Mouse (Mus musculus) neural tube, embryonic 14.5 days (tissue): ENCODE data around the gene Cep152. TPM values are rescaled to one million over a fixed set of nuclear protein-coding genes. Genes with fewer than 3 reads are reported as not detected.

Experiments
- ATAC-seq: fragments of 200-750 bp; cut with Nextera tagmentation; 2 replicates; pipeline ENCODE4 v1.8.0; 2017; ENCODE audit warnings: low read depth, mild to moderate bottlenecking, moderate TSS enrichment, moderate library complexity
- H3K27ac ChIP-seq: fragments of 300-500 bp; sonication (generic); 2 replicates; pipeline ENCODE4 v1.5.1; 2014; ENCODE audit warnings: low read depth, mild to moderate bottlenecking, control low read depth, low read length, moderate library complexity, mixed read lengths
- H3K27me3 ChIP-seq: fragments of 300-500 bp; sonication (generic); 2 replicates; pipeline ENCODE4 v1.6.1; 2014; ENCODE audit warnings: low read length; ENCODE audit not compliant: control insufficient read depth, insufficient read depth
- H3K36me3 ChIP-seq: fragments of 300-500 bp; sonication (generic); 2 replicates; pipeline ENCODE4 v1.6.1; 2014; ENCODE audit warnings: low read length, mixed read lengths; ENCODE audit not compliant: control insufficient read depth, insufficient read depth
- H3K4me1 ChIP-seq: fragments of 300-500 bp; sonication (generic); 2 replicates; pipeline ENCODE4 v1.6.1; 2014; ENCODE audit warnings: low read length; ENCODE audit not compliant: control insufficient read depth, insufficient read depth
- H3K4me2 ChIP-seq: fragments of 300-500 bp; sonication (generic); 2 replicates; pipeline ENCODE4 v1.6.1; 2014; ENCODE audit warnings: mild to moderate bottlenecking, low read depth, low read length, control low read depth
- H3K4me3 ChIP-seq: fragments of 300-500 bp; sonication (generic); 2 replicates; pipeline ENCODE4 v1.5.1; 2014; ENCODE audit warnings: low read depth, low read length, control low read depth, mixed read lengths
- H3K9ac ChIP-seq: fragments of 300-500 bp; sonication (generic); replicated peaks from 2 replicates; pipeline ENCODE4 v1.6.1; 2014; ENCODE audit warnings: low read depth, mild to moderate bottlenecking, control low read depth, low read length, mixed read lengths
- H3K9me3 ChIP-seq: fragments of 300-500 bp; sonication (generic); 2 replicates; pipeline ENCODE4 v1.6.1; 2016; ENCODE audit warnings: low read length; ENCODE audit not compliant: control insufficient read depth
- WGBS: fragments of 180-500 bp; shearing (Covaris S2); extraction: QIAGEN DNeasy Blood & Tissue Kit; methylation state at CpG from one replicate; pipeline ENCODE4 v1.1.7; 2014; 5-methylcytosine and 5-hydroxymethylcytosine counted together
- polyA plus RNA-seq: library from polyadenylated mRNA; unstranded; fragments of >200 nt; fragmentation: Nextera tagmentation; extraction: Ambion mirVana; gene quantifications from 2 replicates; pipeline ENCODE4 v1.2.1, GENCODE M21; 2014

The Cep152 gene
- polyA plus RNA-seq, 1 experiment from 2014 or later = 3.0 TPM

GRCm38 (mm10) chr2:125555830-125556229 is 69.1 kb downstream of the Cep152 start:
- Histone ChIP-seq H3K27ac (no peak overlapping the region), H3K36me3 (no peaks in the 10 kb centered on the region), H3K27me3 (no peaks in the 10 kb centered on the region), H3K4me3 (no peak overlapping the region), H3K4me2 (no peak overlapping the region), H3K4me1 (no peaks in the 10 kb centered on the region), H3K9me3 (no peaks in the 10 kb centered on the region), H3K9ac (no peak overlapping the region)
- 82% methylated on average over 6 of the region's 6 CpGs for WGBS
- no peak for ATAC-seq

GRCm38 (mm10) chr2:125548806-125549578 is 75.9 kb downstream of the Cep152 start:
- no peak overlapping the region for H3K4me2 ChIP-seq
- no peaks in the 10 kb centered on the region for H3K27me3 ChIP-seq
- H3K9me3 ChIP-seq = no peaks in the 10 kb centered on the region
- H3K4me3 ChIP-seq = no peak overlapping the region
- H3K36me3 ChIP-seq = no peaks in the 10 kb centered on the region
- no peaks in the 10 kb centered on the region for H3K4me1 ChIP-seq
- H3K27ac ChIP-seq = no peak overlapping the region
- WGBS = 62% methylated on average over 1 of the region's 1 CpGs
- no peak for ATAC-seq
- no peak overlapping the region for H3K9ac ChIP-seq

- H3K27me3 ChIP-seq = no peaks in the 10 kb centered on the region
- H3K4me1 ChIP-seq = no peaks in the 10 kb centered on the region
- H3K4me3 ChIP-seq = no peak overlapping the region
- H3K9me3 ChIP-seq = no peaks in the 10 kb centered on the region
- H3K36me3 ChIP-seq = no peaks in the 10 kb centered on the region
- H3K4me2 ChIP-seq = no peak overlapping the region
- H3K27ac ChIP-seq = no peak overlapping the region
- no peak overlapping the region for H3K9ac ChIP-seq
- WGBS = 88% methylated on average over 3 of the region's 3 CpGs
- ATAC-seq = no peak
Measured at GRCm38 (mm10) chr2:125544986-125545385, 79.9 kb downstream of the Cep152 start.

- H3K36me3 ChIP-seq = no peaks in the 10 kb centered on the region
- H3K27me3 ChIP-seq = no peaks in the 10 kb centered on the region
- H3K9me3 ChIP-seq = no peaks in the 10 kb centered on the region
- no peak overlapping the region for H3K4me2 ChIP-seq
- H3K27ac ChIP-seq = no peak overlapping the region
- WGBS = 84% methylated on average over 1 of the region's 1 CpGs
- no peak for ATAC-seq
- H3K9ac ChIP-seq = no peak overlapping the region
- H3K4me3 ChIP-seq = no peak overlapping the region
- no peaks in the 10 kb centered on the region for H3K4me1 ChIP-seq
Measured at GRCm38 (mm10) chr2:125543646-125544045, 81.3 kb downstream of the Cep152 start.

- H3K36me3 ChIP-seq = no peaks in the 10 kb centered on the region
- no peaks in the 10 kb centered on the region for H3K9me3 ChIP-seq
- H3K27me3 ChIP-seq = no peaks in the 10 kb centered on the region
- no peak overlapping the region for H3K4me2 ChIP-seq
- H3K4me3 ChIP-seq = no peak overlapping the region
- no peak overlapping the region for H3K27ac ChIP-seq
- no peaks in the 10 kb centered on the region for H3K4me1 ChIP-seq
- WGBS = 78% methylated on average over 7 of the region's 7 CpGs
- ATAC-seq = no peak
- H3K9ac ChIP-seq = no peak overlapping the region
Measured at GRCm38 (mm10) chr2:125541451-125541850, 83.5 kb downstream of the Cep152 start.

- Histone ChIP-seq H3K36me3 (no peaks in the 10 kb centered on the region), H3K4me1 (no peaks in the 10 kb centered on the region), H3K9me3 (no peaks in the 10 kb centered on the region), H3K4me2 (no peak overlapping the region), H3K27me3 (no peaks in the 10 kb centered on the region), H3K27ac (no peak overlapping the region), H3K9ac (no peak overlapping the region), H3K4me3 (no peak overlapping the region)
- WGBS = 77% methylated on average over 7 of the region's 7 CpGs
- ATAC-seq = no peak
Measured at GRCm38 (mm10) chr2:125540579-125540978, 84.3 kb downstream of the Cep152 start.

- no peak for ATAC-seq
- H3K27ac ChIP-seq = no peak overlapping the region
- no peaks in the 10 kb centered on the region for H3K4me1 ChIP-seq
- no peak overlapping the region for H3K4me2 ChIP-seq
- no peaks in the 10 kb centered on the region for H3K36me3 ChIP-seq
- no peak overlapping the region for H3K4me3 ChIP-seq
- 86% methylated on average over 3 of the region's 3 CpGs for WGBS
- H3K9ac ChIP-seq = no peak overlapping the region
- H3K9me3 ChIP-seq = no peaks in the 10 kb centered on the region
- no peaks in the 10 kb centered on the region for H3K27me3 ChIP-seq
Measured at GRCm38 (mm10) chr2:125539640-125540039, 85.3 kb downstream of the Cep152 start.

GRCm38 (mm10) chr2:125530665-125531064 is 94.2 kb downstream of the Cep152 start:
- ATAC-seq = no peak
- H3K9ac ChIP-seq = no peak overlapping the region
- H3K4me3 ChIP-seq = no peak overlapping the region
- no peaks in the 10 kb centered on the region for H3K4me1 ChIP-seq
- no peaks in the 10 kb centered on the region for H3K36me3 ChIP-seq
- H3K27me3 ChIP-seq = no peaks in the 10 kb centered on the region
- no peak overlapping the region for H3K27ac ChIP-seq
- no peak overlapping the region for H3K4me2 ChIP-seq
- no peaks in the 10 kb centered on the region for H3K9me3 ChIP-seq
- WGBS = 82% methylated on average over 6 of the region's 6 CpGs

GRCm38 (mm10) chr2:125526566-125526965 is 98.3 kb downstream of the Cep152 start:
- no peak overlapping the region for H3K4me2 ChIP-seq
- H3K27me3 ChIP-seq = no peaks in the 10 kb centered on the region
- WGBS = 85% methylated on average over 5 of the region's 5 CpGs
- no peaks in the 10 kb centered on the region for H3K4me1 ChIP-seq
- ATAC-seq = no peak
- no peak overlapping the region for H3K4me3 ChIP-seq
- no peaks in the 10 kb centered on the region for H3K36me3 ChIP-seq
- no peak overlapping the region for H3K9ac ChIP-seq
- no peaks in the 10 kb centered on the region for H3K9me3 ChIP-seq
- H3K27ac ChIP-seq = no peak overlapping the region
